ENCODE assay signal across 8 mouse cellular contexts in the genomic region with DNA sequence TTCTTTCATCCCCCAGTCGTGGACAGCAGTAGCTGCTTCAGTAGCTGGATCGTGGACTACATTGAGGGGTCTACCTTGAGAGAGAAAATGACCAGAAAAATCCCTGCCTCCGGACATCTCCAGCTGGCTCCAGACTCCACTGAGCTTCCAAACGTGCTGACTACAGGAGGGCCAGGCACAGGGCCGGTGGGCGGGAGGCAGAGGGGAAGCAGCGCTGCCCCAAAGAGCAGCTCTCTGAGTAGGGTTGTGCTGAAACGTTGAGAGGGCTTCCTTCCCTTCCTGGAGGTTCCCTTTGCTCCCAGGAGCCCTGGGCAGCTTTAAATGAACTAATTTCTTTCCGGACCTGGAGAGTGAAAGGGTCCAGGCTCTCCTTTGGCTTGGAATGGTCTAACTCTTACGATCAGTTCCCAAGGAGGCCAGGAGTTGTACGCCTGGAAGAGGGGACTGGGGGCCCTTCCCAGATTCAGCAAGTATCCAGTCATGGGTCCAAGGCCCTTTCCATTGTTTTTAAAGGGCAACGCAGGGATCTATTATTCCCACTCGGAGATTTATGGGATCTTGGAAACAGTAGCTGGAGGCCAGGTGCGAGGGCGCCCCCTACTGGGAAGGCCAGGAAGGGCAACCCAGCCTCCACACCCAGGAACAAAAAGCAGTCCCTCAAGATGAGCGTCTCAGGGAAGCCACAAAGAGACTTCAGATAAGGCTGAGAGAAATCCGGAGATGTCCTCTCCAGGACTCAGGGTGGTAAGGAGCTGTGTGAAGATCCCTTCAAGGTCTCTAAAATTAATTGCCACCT.
DNase-seq lines count a peak whose midpoint lies in the region; ATAC-seq and TF ChIP-seq lines count a peak whose summit lies in the region.

No protein-coding gene starts in this region.

- TF ChIP-seq CTCF in Patski (IDR thresholded peaks at IDR 0.05), result peak; percentile 79

- H3K9me3 ChIP-seq in kidney, embryonic 14.5 days (ENCODE audit: control insufficient read depth, low read length), result no peaks in the 10 kb centered on the region

- in situ Hi-C loops in Patski (cut with MboI; ENCODE audit: low pct_unique_long_range_greater_than_20kb), result no loop called here

- peaks cover 6% of the 10 kb centered on the region for H3K4me1 ChIP-seq in kidney, embryonic 14.5 days (ENCODE audit: control insufficient read depth, insufficient read depth, low read length)

- peaks cover 5% of the 10 kb centered on the region; the same call in 1 of the 2 replicates for H3K27me3 ChIP-seq in kidney, embryonic 14.5 days (ENCODE audit: control insufficient read depth, insufficient read depth, low read length)
- H3K27me3 ChIP-seq in Patski, result peaks cover 18% of the 10 kb centered on the region

- H3K9ac ChIP-seq in kidney, embryonic 14.5 days (ENCODE audit: low read depth, low read length), result no peak overlapping the region

- WGBS in kidney, embryonic 14.5 days, result 5% methylated on average over 17 of the region's 17 CpGs

- no peak overlapping the region for H3K27ac ChIP-seq in kidney, embryonic 14.5 days (ENCODE audit: low read depth, low read length)

- intact Hi-C loops in heart, postnatal 14 days (cut with DNase I), result loop anchor here (5.0 kb wide), 1 partner anchor 104 kb away; the partner anchor contains the start of gene Nectin1
- intact Hi-C loops in left cerebral cortex, postnatal 25 days (cut with DNase I), result no loop called here

- H3K36me3 ChIP-seq in kidney, embryonic 14.5 days (ENCODE audit: control insufficient read depth, insufficient read depth, low read length), result no peaks in the 10 kb centered on the region

- POLR2A ChIA-PET in Patski (lab: Charles Lee), result interaction anchor here (1.0 to 1.2 kb wide), 2 partner anchors 18 to 74 kb away, joined by 3 read pairs; no protein-coding TSS in a partner anchor

- no peak overlapping the region for H3K4me2 ChIP-seq in kidney, embryonic 14.5 days (replicated peaks; ENCODE audit: low read depth, low read length)

- DNase-seq in kidney, adult 11 months, result peak; percentile 17
- DNase-seq in Patski (ENCODE audit: low read depth, low spot score), result no peak
- DNase-seq in cerebellum, adult 9-11 months, result peak; percentile 35
- DNase-seq in heart, postnatal 14 days, result peak; percentile 62 to 70
- peak; percentile 48 to 56 for DNase-seq in left cerebral cortex, postnatal 25 days (ENCODE audit: low spot score in 2 of 2)
- DNase-seq in ovary, postnatal 14 days (ENCODE audit: low spot score), result peak; percentile 48

- ATAC-seq in kidney, embryonic 14.5 days (ENCODE audit: low FRiP score, low TSS enrichment), result no peak
- ATAC-seq in Patski, result no peak
- ATAC-seq in erythroid progenitor cell, adult 5-6 weeks (replicated peaks; ENCODE audit: low FRiP score, poor library complexity, severe bottlenecking), result no peak

- CTCF ChIA-PET in Patski (lab: Charles Lee), result interaction anchor here (0.8 kb wide), 1 partner anchor 27 kb away, joined by 3 read pairs; no protein-coding TSS in a partner anchor

- no peak overlapping the region for H3K4me3 ChIP-seq in kidney, embryonic 14.5 days (ENCODE audit: low read length)
